Mouse (Mus musculus) adrenal gland, adult 18-20 months (tissue): Measurements from ENCODE around the gene Mrpl2. TPM values are rescaled to one million over a fixed set of nuclear protein-coding genes. Genes with fewer than 3 reads are reported as not detected.

Experiments
- DNase-seq, 2 experiments: peaks; one replicate each; pipeline ENCODE4 v3.0.0; 2021 to 2022; ENCODE audit warnings: low spot score in 2 of 2
- total RNA-seq, 2 experiments: library from RNA; stranded (reverse); gene quantifications; 1 replicate in 1 of 2; 2 replicates in 1 of 2; pipeline ENCODE4 v1.2.3; 2021

The Mrpl2 gene
- total RNA-seq, 2 experiments from 2014 or later, result 97.8 to 99.8 TPM

DNA sequence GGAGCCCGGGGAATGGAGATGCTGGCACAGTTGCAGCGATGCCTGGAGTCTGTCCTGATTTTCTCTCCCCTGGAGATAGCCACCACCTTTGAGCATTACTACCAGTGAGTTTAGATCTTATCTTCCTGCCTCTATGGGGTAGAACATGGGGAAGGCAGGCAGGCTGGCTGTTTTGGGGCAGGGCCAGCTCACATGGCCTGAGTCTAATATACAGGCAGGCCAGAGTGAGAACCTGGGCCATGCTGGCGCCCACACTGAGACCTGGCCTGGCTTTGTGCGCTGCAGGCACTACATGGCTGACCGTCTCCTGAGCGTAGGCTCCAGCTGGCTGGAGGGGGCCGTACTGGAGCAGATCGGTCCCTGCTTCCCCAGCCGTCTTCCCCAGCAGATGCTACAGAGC lies 15.3 kb downstream of the Mrpl2 start:
- no peak for DNase-seq

DNA sequence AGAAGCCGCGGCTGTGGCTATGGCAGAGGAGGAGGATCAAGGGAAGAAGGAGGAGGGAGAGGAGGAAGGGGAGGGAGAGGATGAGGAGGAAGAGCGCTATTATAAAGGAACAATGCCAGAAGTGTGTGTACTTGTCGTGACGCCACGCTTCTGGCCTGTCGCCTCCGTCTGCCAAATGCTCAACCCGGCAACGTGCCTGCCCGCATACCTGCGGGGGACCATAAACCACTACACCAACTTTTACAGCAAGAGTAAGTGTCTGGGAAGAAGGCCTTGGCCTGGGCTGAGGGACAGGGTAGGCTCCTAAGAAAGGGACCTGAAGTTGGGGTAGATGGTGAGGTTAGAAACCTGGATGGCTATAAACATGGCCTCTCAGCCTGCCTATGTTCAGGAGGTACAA lies 16.0 kb downstream of the Mrpl2 start:
- no peak for DNase-seq

DNA sequence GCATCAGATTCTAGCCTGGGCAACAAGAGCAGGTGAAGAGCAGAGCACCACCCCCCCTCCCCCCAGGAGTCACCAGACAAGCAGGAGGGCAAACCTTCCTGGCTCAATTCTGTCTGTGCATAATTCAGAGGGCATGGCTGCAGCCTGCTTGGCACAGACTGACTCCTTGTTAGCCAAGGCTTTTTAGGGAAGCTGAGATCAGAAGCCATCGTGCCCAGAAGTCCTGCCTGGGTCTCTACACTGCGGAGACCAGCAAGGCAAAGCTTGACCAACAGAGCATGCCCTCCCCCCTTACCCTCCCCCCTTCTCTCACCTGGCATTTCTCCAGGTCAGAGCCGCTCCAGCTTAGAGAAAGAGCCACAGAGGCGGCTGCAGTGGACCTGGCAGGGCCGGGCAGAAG lies 16.7 kb downstream of the Mrpl2 start:
- DNase-seq, result no peak

DNA sequence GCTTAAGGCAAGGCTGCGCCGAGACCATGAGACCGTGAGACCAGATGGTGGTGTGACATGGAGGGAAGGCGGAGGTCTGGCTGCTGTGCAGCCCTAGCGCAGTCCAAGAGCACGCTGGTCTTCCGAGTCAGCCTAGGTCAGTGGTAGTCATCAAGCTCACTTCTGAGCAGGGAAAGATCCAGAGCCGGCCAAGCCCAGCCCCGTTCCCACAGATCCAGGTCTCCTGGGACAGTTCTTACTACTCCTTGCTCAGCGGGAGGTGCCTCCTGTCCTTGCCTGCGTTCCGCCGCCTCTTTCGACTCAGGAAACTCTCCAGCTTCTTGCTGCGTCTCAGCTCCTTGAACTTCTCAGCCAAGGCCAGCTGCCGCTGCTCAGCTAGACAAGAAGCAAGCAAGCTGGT lies 21.7 kb downstream of the Mrpl2 start:
- no peak for DNase-seq

DNA sequence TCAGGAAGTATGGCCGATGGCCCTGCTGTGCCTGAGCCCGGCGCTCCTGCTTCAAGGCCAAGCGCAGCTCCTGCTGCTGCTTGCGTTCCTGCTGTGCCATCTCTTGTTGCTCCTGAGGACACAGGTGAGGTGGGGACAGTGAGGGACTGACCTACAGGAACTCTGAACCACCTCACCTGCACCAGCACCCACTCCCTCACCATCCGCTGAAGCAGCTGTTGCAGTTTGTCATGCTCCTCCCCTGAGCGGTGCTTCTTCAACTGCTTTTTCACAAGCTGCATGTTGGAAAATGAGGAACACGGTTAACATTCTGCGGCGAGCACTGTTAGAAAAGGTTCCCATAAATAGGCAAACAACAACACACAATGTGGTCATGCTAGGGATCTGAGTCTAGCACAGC lies 23.9 kb downstream of the Mrpl2 start:
- DNase-seq, result no peak

DNA sequence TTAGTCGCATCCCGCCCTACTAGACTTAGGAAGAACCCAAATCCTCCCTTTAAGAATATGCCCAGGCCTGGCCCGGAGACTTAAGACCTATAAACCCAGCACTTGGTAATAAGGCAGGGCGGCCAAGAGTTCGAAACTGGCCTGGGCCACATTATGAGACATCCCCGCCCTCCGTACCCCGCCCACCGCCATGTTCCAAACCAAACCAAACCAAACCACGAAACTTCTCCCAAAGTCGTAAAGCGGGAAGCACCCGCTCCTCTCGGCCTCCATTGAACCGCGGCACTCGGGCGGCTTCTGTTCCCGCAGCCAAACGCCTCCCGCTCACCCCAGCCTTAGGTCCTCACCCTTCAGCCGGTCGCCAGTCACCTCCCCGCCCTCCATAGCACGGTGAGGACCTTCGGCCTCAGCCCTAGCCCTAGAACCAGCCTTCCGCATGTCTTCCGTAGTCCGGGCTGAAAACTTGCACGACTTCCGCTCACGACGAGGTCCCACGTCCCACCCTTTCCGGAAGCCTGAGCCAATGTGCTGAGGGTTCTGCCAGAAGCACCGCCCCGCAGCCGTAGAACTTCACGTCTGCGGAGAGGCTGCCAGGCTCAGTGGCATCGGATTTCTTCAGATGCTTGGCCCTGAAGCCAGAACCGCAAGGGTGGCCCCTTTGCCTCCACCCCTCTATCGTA lies 28.0 kb downstream of the Mrpl2 start, which contains the start of gene Rrp36:
Gene Rrp36, minus strand, starts transcription at position 503 of the 680 bp plus-strand sequence.
- peak; percentile 79 to 83 for DNase-seq

DNA sequence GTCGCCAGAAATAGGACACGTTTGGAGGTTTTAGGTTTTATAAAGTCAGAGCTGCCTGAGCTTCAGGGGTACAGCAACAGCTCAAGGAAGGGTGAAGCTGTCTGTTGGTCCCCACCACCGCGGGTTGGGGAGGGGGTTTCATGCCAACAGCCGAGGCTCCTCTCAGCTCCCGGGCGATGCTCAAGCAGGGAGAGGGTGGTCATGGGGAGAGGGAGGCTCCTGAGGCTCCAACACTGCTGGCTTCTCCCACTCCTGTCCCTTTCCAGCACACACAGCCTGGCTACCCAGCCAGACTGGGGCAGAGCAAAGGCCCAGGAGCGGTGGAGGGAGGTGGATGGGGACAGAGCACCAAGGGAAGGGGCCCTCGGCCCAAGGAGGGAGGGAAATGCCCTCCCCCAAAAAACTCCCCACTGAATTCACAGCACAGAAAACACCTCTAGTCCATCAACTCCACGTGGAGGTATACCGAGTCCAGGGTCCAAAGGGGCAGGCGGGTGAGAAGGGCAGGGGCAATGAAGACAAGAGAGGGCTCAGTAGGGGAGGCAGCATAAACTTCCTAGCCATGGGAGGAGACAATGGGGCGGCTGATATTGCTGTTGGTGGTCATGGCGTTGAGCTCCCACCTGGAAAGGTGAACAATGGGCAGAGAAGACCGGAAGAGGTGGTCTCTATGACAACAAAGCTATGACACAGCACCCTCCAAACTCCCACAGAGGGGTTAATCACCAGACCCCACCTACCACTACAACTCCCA lies 28.7 kb downstream of the Mrpl2 start:
- peak in 1 of 2 experiments; percentile 17 for DNase-seq

DNA sequence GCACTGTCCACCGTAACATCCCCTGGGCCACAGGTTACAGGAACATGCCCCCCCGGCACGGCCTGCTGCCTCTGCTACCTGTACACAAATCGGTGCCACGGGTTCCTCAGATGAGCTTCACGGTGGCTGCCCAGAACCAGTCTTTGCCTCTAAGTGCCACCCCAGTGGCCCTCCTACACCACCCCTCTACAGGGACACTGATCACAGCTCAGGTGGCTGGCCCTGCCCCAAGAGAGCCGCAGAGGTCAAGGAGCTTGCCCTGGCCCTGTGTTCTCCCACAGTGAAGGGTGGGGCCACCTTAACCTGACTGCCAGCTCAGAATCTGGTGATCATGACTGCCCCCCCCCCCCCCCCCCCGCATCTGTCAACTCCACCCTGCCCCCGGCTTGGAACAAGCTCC lies 32.4 kb downstream of the Mrpl2 start, which contains the start of gene Mea1:
Gene Mea1, plus strand, starts transcription at position 378 of the 400 bp plus-strand sequence.
- no peak for DNase-seq

DNA sequence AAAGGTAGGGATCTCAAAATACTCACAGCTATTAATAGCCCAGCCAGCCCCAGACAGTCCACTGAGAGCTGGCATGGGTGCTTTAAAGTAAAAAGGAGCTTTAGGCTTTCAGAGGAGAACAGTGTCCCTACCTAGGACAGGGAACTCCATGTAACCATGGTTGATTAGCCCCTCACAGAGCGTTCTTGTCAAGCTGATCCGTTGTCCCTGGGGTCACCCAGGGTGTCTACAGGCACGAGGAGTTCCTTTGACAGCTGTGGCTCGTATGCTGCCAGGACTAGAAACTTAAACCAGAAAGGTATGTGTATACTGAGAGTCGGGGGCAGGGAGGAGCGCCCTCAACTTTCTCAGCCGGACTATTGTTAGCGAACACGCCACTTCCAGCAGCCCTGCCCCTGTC lies 32.9 kb downstream of the Mrpl2 start:
- DNase-seq, result no peak

DNA sequence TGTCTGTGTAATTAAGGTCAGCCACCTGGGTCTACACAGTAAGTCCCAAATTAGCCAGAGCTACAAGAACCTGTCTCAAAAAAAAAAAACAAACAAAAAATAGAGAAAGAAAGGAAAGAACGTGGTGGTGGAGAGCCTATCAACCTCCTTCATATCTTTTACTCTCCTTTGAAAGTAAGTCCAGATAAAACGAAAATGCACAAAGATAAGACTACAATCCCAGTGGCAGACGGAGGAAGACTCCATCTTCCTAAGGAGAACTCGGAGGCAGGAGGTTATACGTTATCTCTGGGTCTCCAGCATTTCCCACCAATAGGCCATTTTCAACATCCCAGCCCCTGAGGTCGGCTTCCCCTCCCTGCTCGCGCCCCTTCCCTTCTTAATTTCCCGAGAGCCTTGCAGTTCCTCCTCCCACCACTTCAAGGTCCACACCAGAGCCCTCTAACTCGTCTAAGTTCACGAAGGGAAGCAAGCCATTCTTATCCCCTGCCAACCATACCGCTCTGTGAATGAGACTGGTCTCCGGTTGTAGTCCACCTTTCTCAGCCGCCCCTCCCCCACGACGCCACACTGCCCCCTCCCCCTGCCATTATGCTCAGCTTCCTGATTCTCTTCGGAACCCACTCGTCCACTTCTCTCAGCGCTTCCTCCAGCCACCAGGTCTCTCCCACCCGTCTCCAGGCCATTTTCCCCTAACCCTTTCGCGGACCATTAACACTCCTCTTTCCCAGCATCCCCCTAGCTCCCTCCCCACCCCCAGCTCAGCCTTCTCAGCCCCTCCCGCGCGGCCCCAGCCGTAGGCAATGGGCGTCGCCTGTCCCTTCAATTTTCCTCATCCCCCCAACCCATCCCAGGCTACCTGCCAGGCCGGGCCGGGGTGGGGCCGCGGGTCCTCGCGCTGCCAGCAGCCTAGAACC lies 34.1 kb downstream of the Mrpl2 start:
- peak; percentile 26 to 48 for DNase-seq

DNA sequence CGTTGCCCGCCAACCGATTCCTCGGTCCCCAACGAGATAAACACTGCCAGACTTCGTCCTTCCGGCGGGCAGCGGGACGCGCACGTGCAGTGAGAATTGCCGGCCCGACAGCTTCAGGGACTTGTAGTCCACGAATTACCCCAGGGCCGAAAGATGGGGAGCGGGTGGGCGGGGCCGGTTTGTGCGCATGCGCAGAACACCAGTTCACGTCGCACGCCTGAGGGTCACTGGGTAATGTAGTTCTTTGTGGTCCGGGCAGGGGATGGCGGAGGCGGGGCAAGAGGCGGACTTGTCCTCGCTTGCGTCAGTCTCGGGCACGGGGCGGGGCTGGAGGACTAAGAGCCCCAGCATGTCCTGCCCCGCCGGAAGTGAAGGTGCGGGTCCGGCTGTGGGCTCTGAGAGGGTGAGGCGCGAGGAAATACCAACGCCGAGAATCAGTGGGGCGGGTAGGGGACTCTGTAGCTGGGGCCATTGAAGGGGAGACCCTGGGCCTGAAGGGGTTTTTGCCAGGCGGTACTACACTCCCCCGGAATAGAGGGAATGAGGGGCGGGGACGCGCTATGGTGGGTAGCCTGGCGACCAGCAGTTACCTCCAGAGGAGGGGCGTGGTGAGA lies 34.8 kb downstream of the Mrpl2 start, which contains the start of gene Klhdc3:
Gene Klhdc3, minus strand, starts transcription at position 155 of the 614 bp plus-strand sequence.
- peak; percentile 93 to 94 for DNase-seq

DNA sequence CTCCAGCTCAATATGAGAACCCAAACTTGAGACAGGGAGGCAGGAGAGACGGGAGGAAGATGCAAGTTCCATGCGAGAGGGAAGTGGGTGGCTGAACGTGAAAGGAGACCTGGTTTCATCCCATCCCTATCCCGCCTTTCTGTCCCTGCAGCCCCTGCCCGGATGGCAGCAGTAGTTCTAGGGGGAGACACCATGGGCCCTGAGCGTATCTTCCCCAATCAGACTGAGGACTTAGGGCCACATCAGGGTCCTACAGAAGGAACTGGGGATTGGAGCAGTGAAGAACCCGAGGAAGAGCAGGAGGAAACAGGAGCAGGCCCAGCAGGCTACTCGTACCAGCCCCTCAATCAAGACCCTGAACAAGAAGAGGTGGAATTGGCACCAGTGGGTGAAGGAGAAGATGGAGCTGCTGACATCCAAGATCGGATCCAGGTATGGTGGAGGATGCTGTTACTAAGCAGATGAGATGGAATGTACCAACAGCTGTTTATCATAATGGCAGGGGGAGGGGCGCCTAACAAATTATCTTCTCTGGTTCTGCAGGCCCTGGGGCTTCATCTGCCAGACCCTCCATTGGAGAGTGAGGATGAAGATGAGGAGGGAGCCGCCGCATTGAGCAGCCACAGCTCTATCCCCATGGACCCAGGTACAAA lies 35.6 kb downstream of the Mrpl2 start:
- no peak for DNase-seq

DNA sequence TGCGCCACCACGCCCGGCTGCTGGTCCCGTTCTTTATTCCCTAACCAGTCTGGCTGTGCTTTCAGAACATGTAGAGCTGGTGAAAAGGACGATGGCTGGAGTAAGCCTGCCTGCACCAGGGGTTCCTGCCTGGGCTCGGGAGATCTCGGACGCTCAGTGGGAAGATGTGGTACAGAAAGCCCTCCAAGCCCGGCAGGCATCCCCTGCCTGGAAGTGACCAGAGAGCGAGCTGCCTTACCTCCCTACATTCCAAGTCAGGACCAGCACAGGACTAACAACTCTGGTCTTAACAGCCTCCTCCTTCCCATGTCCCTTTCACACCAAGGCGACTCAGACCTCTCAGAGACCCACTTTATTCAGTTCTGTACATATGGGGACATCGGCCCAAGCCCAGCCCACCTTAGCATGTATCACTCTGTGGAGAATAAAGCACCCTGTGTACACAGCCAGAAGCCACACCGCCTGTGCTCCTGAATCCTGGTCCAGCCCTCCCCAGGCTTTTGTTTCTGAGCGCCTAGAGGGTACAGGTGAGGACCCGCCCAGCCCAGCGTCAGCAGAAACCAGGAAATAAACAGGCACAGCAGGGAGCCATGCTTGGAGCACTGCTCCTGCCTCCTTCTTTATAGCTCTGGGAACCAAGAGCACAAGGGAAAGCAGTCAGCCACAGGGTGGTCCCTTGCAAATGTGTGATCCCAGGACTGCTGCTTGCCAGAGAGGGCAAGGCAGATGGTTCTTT lies 36.8 kb downstream of the Mrpl2 start:
- DNase-seq, result no peak

DNA sequence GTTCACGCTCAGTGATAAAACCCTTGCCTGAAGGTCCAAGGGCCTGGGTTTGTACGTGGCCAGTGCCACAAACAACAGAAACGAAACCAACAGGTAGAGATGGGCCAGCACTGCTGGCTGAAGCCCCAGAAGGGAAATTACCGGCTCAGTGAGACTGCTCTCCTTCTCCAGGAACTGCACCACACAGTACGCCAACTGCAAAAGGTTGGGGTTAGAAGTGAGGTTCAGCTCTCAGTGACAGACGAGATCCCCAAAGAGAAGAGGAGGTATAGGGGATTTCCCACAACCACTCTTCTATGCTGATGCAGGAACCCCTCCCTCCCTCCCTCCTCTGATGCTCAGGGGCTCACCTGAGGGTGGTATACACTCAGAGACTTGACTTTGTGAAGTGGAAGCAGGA lies 39.9 kb downstream of the Mrpl2 start:
- DNase-seq, result no peak

DNA sequence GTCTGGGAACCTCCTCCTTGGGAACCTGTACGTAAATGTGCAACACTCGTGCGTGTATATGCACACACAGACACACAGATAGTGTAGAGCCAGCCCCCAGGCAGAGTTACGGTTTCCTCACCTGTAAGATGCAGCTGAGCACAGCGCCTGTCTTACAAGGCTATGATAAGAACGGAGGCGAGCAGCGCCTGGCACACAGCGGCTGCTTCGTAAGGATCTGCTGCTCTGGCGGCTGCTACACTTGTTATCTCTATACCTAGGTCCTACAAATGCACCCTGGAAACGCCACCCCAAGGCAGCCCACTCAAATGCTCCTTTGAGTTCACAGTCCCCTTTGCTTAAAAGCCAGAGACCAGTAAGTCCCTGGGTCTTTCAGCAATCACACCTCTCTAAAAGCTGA lies 44.6 kb downstream of the Mrpl2 start:
- no peak for DNase-seq

DNA sequence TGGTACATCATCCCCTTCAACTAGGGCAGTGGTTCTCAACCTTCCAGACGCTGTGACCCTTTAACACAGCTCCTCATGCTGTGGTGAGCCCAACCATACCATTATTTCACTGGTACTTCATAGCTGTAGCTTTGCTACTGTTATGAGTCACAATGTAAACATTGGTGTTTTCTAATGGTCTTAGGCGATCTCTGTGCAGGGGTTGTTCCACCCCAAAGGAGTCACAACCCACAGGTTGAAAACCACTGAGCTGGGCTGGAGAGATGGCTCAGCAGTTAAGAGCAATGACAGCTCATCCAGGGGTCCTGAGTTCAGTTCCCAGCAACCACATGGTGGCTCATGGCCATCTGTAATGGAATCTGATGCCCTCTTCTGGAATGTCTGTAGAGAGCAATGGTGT lies 45.4 kb downstream of the Mrpl2 start:
- no peak for DNase-seq

DNA sequence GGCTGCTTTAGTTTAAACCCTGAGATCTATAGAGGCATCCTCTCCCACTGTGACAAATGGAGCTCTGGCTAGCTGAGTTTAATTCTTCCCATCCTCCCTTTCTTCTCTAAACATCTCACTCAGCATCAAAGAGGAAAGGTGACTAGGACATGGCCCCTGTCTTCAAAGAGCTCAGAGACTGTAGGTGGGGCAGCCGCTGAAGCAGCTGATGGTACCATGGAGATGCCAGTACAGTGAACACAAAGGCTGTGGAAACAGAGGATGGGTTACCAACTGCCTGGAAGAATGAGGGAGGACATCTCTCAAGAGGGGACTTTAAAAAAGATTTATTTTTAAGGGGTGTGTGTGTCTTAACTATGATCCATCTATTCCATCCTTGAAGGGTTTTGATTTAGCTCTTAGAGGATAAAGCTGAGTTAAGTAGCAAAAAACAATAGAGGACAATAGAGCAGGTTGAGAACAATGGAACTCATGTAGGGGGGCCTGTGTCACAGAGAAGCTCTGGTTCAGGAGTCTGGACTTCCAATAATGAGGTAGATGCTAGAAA lies 48.6 kb downstream of the Mrpl2 start:
- no peak for DNase-seq

DNA sequence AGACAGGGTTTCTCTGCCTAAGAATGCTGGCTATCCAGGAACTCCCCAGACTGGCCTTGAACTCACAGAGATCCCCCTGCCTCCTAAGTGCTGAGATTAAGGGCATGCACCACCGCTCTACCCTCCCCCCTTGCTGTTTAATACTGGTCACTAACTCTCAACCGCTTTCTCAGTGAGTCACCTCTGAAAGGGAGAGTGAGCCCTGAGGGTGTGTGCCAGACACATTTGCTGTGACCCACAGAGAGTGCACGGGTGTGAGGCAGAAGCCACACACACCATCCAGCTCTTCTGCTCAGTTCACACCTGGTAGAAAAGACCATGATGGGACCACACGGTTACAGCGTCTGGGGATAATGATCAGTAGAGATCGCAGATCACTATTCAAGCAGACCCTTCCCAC lies 52.5 kb downstream of the Mrpl2 start:
- no peak for DNase-seq

DNA sequence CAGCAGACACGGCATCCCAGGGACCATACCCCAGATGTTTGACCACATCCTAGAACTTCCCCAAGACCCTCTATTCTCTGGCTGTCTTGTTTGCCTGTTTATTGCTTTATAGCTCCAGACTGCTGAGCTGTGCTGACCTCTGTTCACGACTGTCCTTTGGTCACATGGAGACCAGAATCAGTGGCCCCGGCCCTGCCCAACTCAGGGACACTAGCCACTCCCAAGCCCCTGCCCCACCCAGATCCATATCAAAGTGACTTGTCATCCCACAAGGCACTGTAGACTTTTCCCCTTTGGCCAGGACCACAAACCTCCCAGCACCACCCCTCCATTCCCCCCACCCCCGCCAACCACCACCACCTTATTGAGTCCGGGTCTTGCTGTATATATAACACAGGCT lies 53.2 kb downstream of the Mrpl2 start:
- DNase-seq, result no peak
